9 mouse cellular contexts compared by ENCODE assay signal in genomic region chr2:30270134-30270533, GRCm38 (mm10). TPM values are rescaled to one million over a fixed set of nuclear protein-coding genes. Genes with fewer than 3 reads are reported as not detected.
DNase-seq lines count a peak whose midpoint lies in the region; ATAC-seq lines count a peak whose summit lies in the region.
"Had no signal": no experiment of that assay in that cellular context is flagged by ENCODE, and none has a peak within 500 bp of the region (broad histone marks: within the 10 kb centered on the region; RNA-seq: fewer than 3 reads in every experiment).

No protein-coding gene starts in this region.

- ATAC-seq in granulocyte monocyte progenitor cell, adult 5-6 weeks (replicated peaks; ENCODE audit: poor library complexity, severe bottlenecking), result peak; percentile 92
- peak; percentile 83 for ATAC-seq in intestine, embryonic 16.5 days
- peak; percentile 40 for ATAC-seq in midbrain, embryonic 11.5 days (ENCODE audit: low FRiP score)
- ATAC-seq in stomach, embryonic 15.5 days (ENCODE audit: insufficient read depth, low FRiP score, low read depth), result peak; percentile 76

- peak overlapping the region; percentile 77 for H3K27ac ChIP-seq in intestine, embryonic 16.5 days (ENCODE audit: low read length)
- H3K27ac ChIP-seq in midbrain, embryonic 11.5 days (ENCODE audit: low read depth, low read length), result no peak overlapping the region
- H3K27ac ChIP-seq in stomach, embryonic 15.5 days, result peak overlapping the region; percentile 71

- H3K4me1 ChIP-seq in intestine, embryonic 16.5 days (ENCODE audit: control insufficient read depth, insufficient read depth, low read length), result peaks cover 29% of the 10 kb centered on the region
- peaks cover 7% of the 10 kb centered on the region for H3K4me1 ChIP-seq in midbrain, embryonic 11.5 days (ENCODE audit: control insufficient read depth, insufficient read depth, low read length)
- H3K4me1 ChIP-seq in stomach, embryonic 15.5 days, result peaks cover 25% of the 10 kb centered on the region

- no peak overlapping the region for H3K4me2 ChIP-seq in intestine, embryonic 16.5 days (ENCODE audit: low read depth, low read length)
- no peak overlapping the region for H3K4me2 ChIP-seq in midbrain, embryonic 11.5 days
- 0 out of 2 replicates have a peak overlapping the region, but pooled peaks have one; percentile 9 for H3K4me2 ChIP-seq in stomach, embryonic 15.5 days

- intact Hi-C loops in left cerebral cortex, postnatal 36 days (cut with DNase I), result no loop called here

- no peaks in the 10 kb centered on the region for H3K36me3 ChIP-seq in intestine, embryonic 16.5 days (ENCODE audit: control insufficient read depth, insufficient read depth, low read length)
- no peaks in the 10 kb centered on the region for H3K36me3 ChIP-seq in midbrain, embryonic 11.5 days (ENCODE audit: control insufficient read depth, insufficient read depth, low read length)
- no peaks in the 10 kb centered on the region for H3K36me3 ChIP-seq in stomach, embryonic 15.5 days

- no peaks in the 10 kb centered on the region for H3K9me3 ChIP-seq in intestine, embryonic 16.5 days (ENCODE audit: control insufficient read depth, low read length)
- no peaks in the 10 kb centered on the region for H3K9me3 ChIP-seq in midbrain, embryonic 11.5 days (ENCODE audit: control insufficient read depth, low read length)
- H3K9me3 ChIP-seq in stomach, embryonic 15.5 days, result no peaks in the 10 kb centered on the region

- H3K9ac ChIP-seq in intestine, embryonic 16.5 days (ENCODE audit: low read depth, low read length), result no peak overlapping the region
- H3K9ac ChIP-seq in midbrain, embryonic 11.5 days (ENCODE audit: low read length), result no peak overlapping the region
- no peak overlapping the region for H3K9ac ChIP-seq in stomach, embryonic 15.5 days

- H3K4me3 ChIP-seq in intestine, embryonic 16.5 days (ENCODE audit: low read length), result no peak overlapping the region
- no peak overlapping the region for H3K4me3 ChIP-seq in midbrain, embryonic 11.5 days (ENCODE audit: low read depth, low read length)
- no peak overlapping the region for H3K4me3 ChIP-seq in stomach, embryonic 15.5 days (replicated peaks)

- H3K27me3 ChIP-seq in intestine, embryonic 16.5 days (replicated peaks; ENCODE audit: control insufficient read depth, insufficient read depth, low read length), result no peaks in the 10 kb centered on the region
- no peaks in the 10 kb centered on the region for H3K27me3 ChIP-seq in midbrain, embryonic 11.5 days (ENCODE audit: control insufficient read depth, insufficient read depth, low read length)
- H3K27me3 ChIP-seq in stomach, embryonic 15.5 days (replicated peaks), result no peaks in the 10 kb centered on the region

- DNase-seq in A20 (ENCODE audit: low read depth, low spot score) (peak; percentile 73), ZHBTc4 (ENCODE audit: low read depth, low spot score) (peak; percentile 79)
- DNase-seq in embryo, embryonic 11 days, result peak; percentile 73
- peak; percentile 62 to 65 for DNase-seq in left cerebral cortex, postnatal 36 days (ENCODE audit: low spot score in 2 of 2)
- peak; percentile 92 for DNase-seq in midbrain, embryonic 11.5 days (ENCODE audit: low spot score, missing footprints)

- whole genome bisulfite sequencing in intestine, embryonic 16.5 days, result 15% methylated on average over 1 of the region's 1 CpGs
- 58% methylated on average over 1 of the region's 1 CpGs for WGBS in midbrain, embryonic 11.5 days
- 25% methylated on average over 1 of the region's 1 CpGs for WGBS in stomach, embryonic 15.5 days

RNA-seq across cellular contexts. Expression of gene Phyhd1, which starts 4.1 kb away (rescaled TPM):
- total RNA-seq in granulocyte monocyte progenitor cell, adult 5-6 weeks (2014; fragmentation: Nextera tagmentation), result 0.99 and 1.2 TPM in 2 replicates
- total RNA-seq in granulocyte monocyte progenitor cell, adult 5-6 weeks (2017), result 0.22 and 1.5 TPM in 2 replicates
- polyA plus RNA-seq in intestine, embryonic 16.5 days (2015; fragmentation: Nextera tagmentation; extraction: Ambion mirVana), result 10.5 and 10.8 TPM in 2 replicates
- 10 to 100 TPM; 13.8 to 26.5 TPM for total RNA-seq in left cerebral cortex, postnatal 36 days (2021)
- 2.9 and 3.5 TPM in 2 replicates for polyA plus RNA-seq in midbrain, embryonic 11.5 days (2014; fragmentation: Nextera tagmentation; extraction: Ambion mirVana)
- 13.1 and 14.2 TPM in 2 replicates for polyA plus RNA-seq in stomach, embryonic 15.5 days (2015; fragmentation: Nextera tagmentation; extraction: Ambion mirVana)

RNA-seq across cellular contexts. Expression of gene Gm28038, which starts 10.7 kb away (rescaled TPM):
- total RNA-seq in granulocyte monocyte progenitor cell, adult 5-6 weeks (2014; fragmentation: Nextera tagmentation), result 3.1 and 19.1 TPM in 2 replicates
- not detected in 2 replicates for total RNA-seq in granulocyte monocyte progenitor cell, adult 5-6 weeks (2017)
- not detected in 2 replicates for polyA plus RNA-seq in intestine, embryonic 16.5 days (2015; fragmentation: Nextera tagmentation; extraction: Ambion mirVana)
- total RNA-seq in left cerebral cortex, postnatal 36 days (2021), result not detected
- polyA plus RNA-seq in midbrain, embryonic 11.5 days (2014; fragmentation: Nextera tagmentation; extraction: Ambion mirVana), result not detected in 2 replicates
- not detected in 2 replicates for polyA plus RNA-seq in stomach, embryonic 15.5 days (2015; fragmentation: Nextera tagmentation; extraction: Ambion mirVana)
- polyA plus RNA-seq: gonadal fat pad, adult 2 months had no signal

RNA-seq across cellular contexts. Expression of gene Dolk, which starts 16.0 kb away (rescaled TPM):
- 6.1 and 7.5 TPM in 2 replicates for total RNA-seq in granulocyte monocyte progenitor cell, adult 5-6 weeks (2014; fragmentation: Nextera tagmentation)
- total RNA-seq in granulocyte monocyte progenitor cell, adult 5-6 weeks (2017), result 12.1 and 15.1 TPM in 2 replicates
- 38.3 and 41.2 TPM in 2 replicates for polyA plus RNA-seq in intestine, embryonic 16.5 days (2015; fragmentation: Nextera tagmentation; extraction: Ambion mirVana)
- 10 to 100 TPM; 22.3 to 28.8 TPM for total RNA-seq in left cerebral cortex, postnatal 36 days (2021)
- polyA plus RNA-seq in midbrain, embryonic 11.5 days (2014; fragmentation: Nextera tagmentation; extraction: Ambion mirVana), result 23.6 and 25.7 TPM in 2 replicates
- polyA plus RNA-seq in stomach, embryonic 15.5 days (2015; fragmentation: Nextera tagmentation; extraction: Ambion mirVana), result 33.2 and 33.3 TPM in 2 replicates

RNA-seq across cellular contexts. Expression of gene Nup188, which starts 16.1 kb away (rescaled TPM):
- 37.5 and 51.5 TPM in 2 replicates for total RNA-seq in granulocyte monocyte progenitor cell, adult 5-6 weeks (2014; fragmentation: Nextera tagmentation)
- 21.0 and 27.0 TPM in 2 replicates for total RNA-seq in granulocyte monocyte progenitor cell, adult 5-6 weeks (2017)
- 23.6 and 26.6 TPM in 2 replicates for polyA plus RNA-seq in intestine, embryonic 16.5 days (2015; fragmentation: Nextera tagmentation; extraction: Ambion mirVana)
- total RNA-seq in left cerebral cortex, postnatal 36 days (2021), result 10 to 100 TPM; 17.7 to 26.0 TPM
- polyA plus RNA-seq in midbrain, embryonic 11.5 days (2014; fragmentation: Nextera tagmentation; extraction: Ambion mirVana), result 46.0 and 53.7 TPM in 2 replicates
- polyA plus RNA-seq in stomach, embryonic 15.5 days (2015; fragmentation: Nextera tagmentation; extraction: Ambion mirVana), result 22.4 and 29.7 TPM in 2 replicates

RNA-seq across cellular contexts. Expression of gene Gm28035, which starts 29.8 kb away (rescaled TPM):
- total RNA-seq in granulocyte monocyte progenitor cell, adult 5-6 weeks (2014; fragmentation: Nextera tagmentation), result not detected in 2 replicates
- not detected in 2 replicates for total RNA-seq in granulocyte monocyte progenitor cell, adult 5-6 weeks (2017)
- 0.11 and 0.24 TPM in 2 replicates for polyA plus RNA-seq in intestine, embryonic 16.5 days (2015; fragmentation: Nextera tagmentation; extraction: Ambion mirVana)
- total RNA-seq in left cerebral cortex, postnatal 36 days (2021), result 10 to 100 TPM in 1 of 2 experiments, 1 to 10 TPM in 1; 7.8 to 13.6 TPM
- polyA plus RNA-seq in midbrain, embryonic 11.5 days (2014; fragmentation: Nextera tagmentation; extraction: Ambion mirVana), result 0.05 and 0.21 TPM in 2 replicates
- polyA plus RNA-seq in stomach, embryonic 15.5 days (2015; fragmentation: Nextera tagmentation; extraction: Ambion mirVana), result 0.22 and 0.35 TPM in 2 replicates

Comparison
In these comparisons a context has a peak if more than half of its experiments do, and no peak if none do; other contexts are left out.
1. ATAC-seq: peak in every context shown above with its lines; median percentile 92 in granulocyte monocyte progenitor cell, adult 5-6 weeks; 83 in intestine, embryonic 16.5 days; 76 in stomach, embryonic 15.5 days; 40 in midbrain, embryonic 11.5 days.